8 mouse cellular contexts compared by ENCODE assay signal in the genomic region with DNA sequence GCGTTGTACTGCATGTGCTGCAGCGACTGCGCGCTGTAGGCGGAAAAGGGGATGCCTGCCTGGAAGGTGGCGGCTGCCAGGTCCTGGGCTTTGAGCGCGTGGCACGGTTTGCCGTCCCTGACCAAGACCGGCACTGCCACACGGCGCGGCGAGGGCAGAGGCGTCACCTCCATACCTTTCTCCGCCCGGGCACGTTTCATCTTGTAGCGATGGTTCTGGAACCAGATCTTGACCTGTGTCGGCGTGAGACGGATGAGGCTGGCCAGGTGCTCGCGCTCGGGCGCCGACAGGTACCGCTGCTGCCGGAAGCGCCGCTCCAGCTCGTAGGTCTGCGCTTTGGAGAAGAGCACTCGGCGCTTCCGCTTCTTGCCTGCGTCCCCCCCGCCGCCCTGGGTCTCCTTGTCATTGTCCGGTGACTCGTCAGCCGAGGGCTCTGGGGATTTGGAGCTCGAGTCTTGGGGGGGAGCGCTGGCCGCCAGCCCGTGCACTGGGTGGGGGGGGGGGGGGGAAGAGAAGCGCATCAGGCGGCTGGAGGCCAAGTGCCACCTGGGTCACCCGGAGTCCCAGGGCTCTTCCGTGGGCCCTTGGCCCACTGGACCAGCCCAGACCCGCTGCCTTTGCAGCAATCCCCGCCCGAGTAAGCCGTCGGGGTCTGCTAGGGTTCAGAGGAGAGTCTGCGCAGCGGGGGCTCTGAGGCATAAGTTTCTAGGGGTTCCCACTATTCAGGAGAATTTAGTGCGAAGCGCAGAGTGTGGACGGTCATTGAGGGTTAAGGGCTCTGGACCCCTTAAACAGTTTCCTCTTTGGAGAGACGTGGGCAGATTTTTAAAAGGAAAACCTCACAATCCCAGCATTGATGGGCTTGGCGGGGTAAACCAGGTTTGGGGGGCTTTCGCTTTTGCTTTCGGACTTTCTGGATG. TPM values are rescaled to one million over a fixed set of nuclear protein-coding genes. Genes with fewer than 3 reads are reported as not detected.
DNase-seq lines count a peak whose midpoint lies in the region; ATAC-seq lines count a peak whose summit lies in the region.

No protein-coding gene starts in this region.

- H3K27me3 ChIP-seq in heart, embryonic 11.5 days (ENCODE audit: control insufficient read depth, insufficient read depth, low read length) = peaks cover 94% of the 10 kb centered on the region
- H3K27me3 ChIP-seq in hindbrain, embryonic 11.5 days (ENCODE audit: control insufficient read depth, insufficient read depth, low read length) = peaks cover 93% of the 10 kb centered on the region
- peaks cover 94% of the 10 kb centered on the region for H3K27me3 ChIP-seq in midbrain, embryonic 11.5 days (ENCODE audit: control insufficient read depth, insufficient read depth, low read length)

- H3K4me1 ChIP-seq in heart, embryonic 11.5 days (ENCODE audit: control insufficient read depth, insufficient read depth, low read length) = peaks cover 10% of the 10 kb centered on the region
- H3K4me1 ChIP-seq in hindbrain, embryonic 11.5 days (replicated peaks; ENCODE audit: control insufficient read depth, insufficient read depth, low read length) = peaks cover 5% of the 10 kb centered on the region
- peaks cover 42% of the 10 kb centered on the region for H3K4me1 ChIP-seq in midbrain, embryonic 11.5 days (ENCODE audit: control insufficient read depth, insufficient read depth, low read length)

- WGBS in heart, embryonic 11.5 days (ENCODE audit: insufficient replicate concordance) = under 1% methylated on average over 62 of the region's 65 CpGs
- under 1% methylated on average over 59 of the region's 65 CpGs for WGBS in hindbrain, embryonic 11.5 days
- under 1% methylated on average over 64 of the region's 65 CpGs for WGBS in midbrain, embryonic 11.5 days

- H3K4me2 ChIP-seq in heart, embryonic 11.5 days = peak overlapping the region; percentile 58
- peak overlapping the region; percentile 6 for H3K4me2 ChIP-seq in hindbrain, embryonic 11.5 days (replicated peaks; ENCODE audit: low read depth, low read length)
- peak overlapping the region; percentile 39 for H3K4me2 ChIP-seq in midbrain, embryonic 11.5 days

- H3K4me3 ChIP-seq in heart, embryonic 11.5 days (ENCODE audit: low read depth, low read length) = peak overlapping the region; percentile 32
- peak overlapping the region; percentile 10 for H3K4me3 ChIP-seq in hindbrain, embryonic 11.5 days (ENCODE audit: low read depth, low read length)
- H3K4me3 ChIP-seq in midbrain, embryonic 11.5 days (ENCODE audit: low read depth, low read length) = peak overlapping the region; percentile 37

- ATAC-seq in heart, embryonic 11.5 days (replicated peaks; ENCODE audit: insufficient number of reproducible peaks, low FRiP score, low TSS enrichment) = no peak
- ATAC-seq in hindbrain, embryonic 11.5 days (ENCODE audit: low FRiP score) = no peak
- ATAC-seq in midbrain, embryonic 11.5 days (ENCODE audit: low FRiP score) = no peak

- no peaks in the 10 kb centered on the region for H3K9me3 ChIP-seq in heart, embryonic 11.5 days (replicated peaks; ENCODE audit: control insufficient read depth, low read length)
- H3K9me3 ChIP-seq in hindbrain, embryonic 11.5 days (ENCODE audit: control insufficient read depth, low read length) = no peaks in the 10 kb centered on the region
- H3K9me3 ChIP-seq in midbrain, embryonic 11.5 days (ENCODE audit: control insufficient read depth, low read length) = no peaks in the 10 kb centered on the region

- no peak overlapping the region for H3K27ac ChIP-seq in heart, embryonic 11.5 days (ENCODE audit: low read depth, low read length)
- no peak overlapping the region for H3K27ac ChIP-seq in hindbrain, embryonic 11.5 days (ENCODE audit: low read depth, low read length)
- H3K27ac ChIP-seq in midbrain, embryonic 11.5 days (ENCODE audit: low read depth, low read length) = no peak overlapping the region; the same call in 1 of the 2 replicates

- H3K9ac ChIP-seq in heart, embryonic 11.5 days (ENCODE audit: low read depth, low read length) = no peak overlapping the region
- H3K9ac ChIP-seq in hindbrain, embryonic 11.5 days (ENCODE audit: low read depth, low read length) = no peak overlapping the region
- peak overlapping the region; percentile 56 for H3K9ac ChIP-seq in midbrain, embryonic 11.5 days (ENCODE audit: low read length)

- H3K36me3 ChIP-seq in heart, embryonic 11.5 days (ENCODE audit: control insufficient read depth, insufficient read depth, low read length) = no peaks in the 10 kb centered on the region
- H3K36me3 ChIP-seq in hindbrain, embryonic 11.5 days (ENCODE audit: control insufficient read depth, insufficient read depth, low read length) = no peaks in the 10 kb centered on the region
- H3K36me3 ChIP-seq in midbrain, embryonic 11.5 days (ENCODE audit: control insufficient read depth, insufficient read depth, low read length) = no peaks in the 10 kb centered on the region

- DNase-seq in heart, adult 9 months (ENCODE audit: low spot score in 2 of 2) = no peak
- DNase-seq in ZHBTc4 (ENCODE audit: low read depth, low spot score) = peak; percentile 65
- DNase-seq in hindbrain, embryonic 11.5 days (ENCODE audit: low spot score) = peak; percentile 62
- peak; percentile 96 for DNase-seq in midbrain, embryonic 11.5 days (ENCODE audit: low spot score, missing footprints)
- no peak for DNase-seq in urinary bladder, postnatal 4 days (ENCODE audit: low spot score in 2 of 2)
- no peak for DNase-seq in layer of hippocampus, adult 9-11 months
- no peak for DNase-seq in layer of hippocampus, adult 11-12 months (ENCODE audit: low spot score)

RNA-seq across cellular contexts. Expression of gene Nkx2-2, which starts 9.7 kb away (rescaled TPM):
- 0.27 TPM in 1 of 2 replicates, not detected in the other for polyA plus RNA-seq in heart, embryonic 11.5 days (2014; fragmentation: Nextera tagmentation; extraction: Ambion mirVana)
- 3.4 and 5.7 TPM in 2 replicates for polyA plus RNA-seq in hindbrain, embryonic 11.5 days (2014; fragmentation: Nextera tagmentation; extraction: Ambion mirVana)
- polyA plus RNA-seq in midbrain, embryonic 11.5 days (2014; fragmentation: Nextera tagmentation; extraction: Ambion mirVana) = 14.7 and 16.8 TPM in 2 replicates

Comparison
In these comparisons a context has a peak if more than half of its experiments do, and no peak if none do; other contexts are left out.
1. H3K4me2 ChIP-seq: peak in every context shown above with its lines; median percentile 58 in heart, embryonic 11.5 days; 39 in midbrain, embryonic 11.5 days; 6 in hindbrain, embryonic 11.5 days.
2. DNase-seq: peak in ZHBTc4 (single experiment), hindbrain, embryonic 11.5 days (single experiment) and midbrain, embryonic 11.5 days (single experiment); none in heart, adult 9 months (0 of 2), urinary bladder, postnatal 4 days (0 of 2), layer of hippocampus, adult 9-11 months (single experiment) and layer of hippocampus, adult 11-12 months (single experiment).
3. Peak in every context shown above with its lines, with median percentiles within 50 percentile points of each other: H3K4me3 ChIP-seq.